Mouse (Mus musculus): ENCODE measurements around the gene 2410015M20Rik.
"Not testable (repeated sequence)": the region's sequence is repeated elsewhere in the genome, so short reads cannot be mapped to it uniquely, and the experiment has no call there.

2410015M20Rik gene
- long read RNA-seq, experiment 1, transcript 2410015M20Rik-201 (4 exons, 755 nt) = major isoform, 231 of 242 reads
- long read RNA-seq, experiment 1, partial matches to known transcripts = 5 of 242 reads
- long read RNA-seq, experiment 1, other reads (novel, unspliced or antisense) = 4 of 242 reads
- long read RNA-seq, experiment 2, transcript 2410015M20Rik-201 (4 exons, 755 nt) = major isoform, 226 of 235 reads
- long read RNA-seq, experiment 2, partial matches to known transcripts = 5 of 235 reads
- long read RNA-seq, experiment 2, other reads (novel, unspliced or antisense) = 3 of 235 reads

- intact Hi-C loops (cut with DNase I) = loop anchor here (5.0 kb wide), 1 partner anchor 58 kb away; no protein-coding TSS in a partner anchor
Measured at GRCm38 (mm10) chr17:56609452-56610171, at the start of gene 2410015M20Rik. 2410015M20Rik (minus strand) TSS chr17:56609771.

- intact Hi-C loops (cut with DNase I) = no loop called here
Measured at GRCm38 (mm10) chr17:56656171-56656570, 46.6 kb upstream of the 2410015M20Rik start.

- intact Hi-C loops (cut with DNase I) = no loop called here
Measured at GRCm38 (mm10) chr17:56655311-56655710, 45.7 kb upstream of the 2410015M20Rik start.

GRCm38 (mm10) chr17:56654771-56655170 is 45.2 kb upstream of the 2410015M20Rik start:
- intact Hi-C loops (cut with DNase I) = no loop called here

- intact Hi-C loops (cut with DNase I) = no loop called here
Measured at GRCm38 (mm10) chr17:56651801-56652200, 42.2 kb upstream of the 2410015M20Rik start.

- intact Hi-C loops (cut with DNase I) = no loop called here
Measured at GRCm38 (mm10) chr17:56647546-56647945, 38.0 kb upstream of the 2410015M20Rik start.

- intact Hi-C loops (cut with DNase I) = no loop called here
Measured at GRCm38 (mm10) chr17:56643237-56643636, 33.7 kb upstream of the 2410015M20Rik start.

- intact Hi-C loops (cut with DNase I) = no loop called here
Measured at GRCm38 (mm10) chr17:56634023-56634422, 24.5 kb upstream of the 2410015M20Rik start.

GRCm38 (mm10) chr17:56631807-56632206 is 22.2 kb upstream of the 2410015M20Rik start:
- intact Hi-C loops (cut with DNase I) = no loop called here

GRCm38 (mm10) chr17:56629800-56630781 is 20.5 kb upstream of the 2410015M20Rik start:
- intact Hi-C loops (cut with DNase I) = not testable (repeated sequence)

GRCm38 (mm10) chr17:56627530-56628277 is 18.1 kb upstream of the 2410015M20Rik start, which contains the start of gene Catsperd:
Catsperd (plus strand) TSS chr17:56628143.
- intact Hi-C loops (cut with DNase I) = no loop called here

- intact Hi-C loops (cut with DNase I) = no loop called here
Measured at GRCm38 (mm10) chr17:56626754-56627470, 17.3 kb upstream of the 2410015M20Rik start, which contains the start of gene Lonp1. Lonp1 (minus strand) TSS chr17:56626887.

- intact Hi-C loops (cut with DNase I) = no loop called here
Measured at GRCm38 (mm10) chr17:56626260-56626659, 16.7 kb upstream of the 2410015M20Rik start.

- intact Hi-C loops (cut with DNase I) = no loop called here
Measured at GRCm38 (mm10) chr17:56625495-56625894, 15.9 kb upstream of the 2410015M20Rik start.

GRCm38 (mm10) chr17:56617628-56618027 is 8.1 kb upstream of the 2410015M20Rik start:
- intact Hi-C loops (cut with DNase I) = no loop called here

GRCm38 (mm10) chr17:56616725-56617124 is 7.2 kb upstream of the 2410015M20Rik start:
- intact Hi-C loops (cut with DNase I) = no loop called here

- intact Hi-C loops (cut with DNase I) = no loop called here
Measured at GRCm38 (mm10) chr17:56615792-56616191, 6.2 kb upstream of the 2410015M20Rik start.

- intact Hi-C loops (cut with DNase I) = no loop called here
Measured at GRCm38 (mm10) chr17:56615136-56615784, 5.7 kb upstream of the 2410015M20Rik start.
